Mouse (Mus musculus) adrenal gland, postnatal 36 days (tissue): ENCODE measurements around the gene Loxl4. TPM values are rescaled to one million over a fixed set of nuclear protein-coding genes. Genes with fewer than 3 reads are reported as not detected.
A peak's percentile ranks its signal among the peaks of the same experiment; 100 is the strongest.

Experiments
- DNase-seq, 2 experiments: peaks; one replicate each; pipeline ENCODE4 v3.0.0; 2021; ENCODE audit warnings: mixed read lengths in 1 of 2
- long read RNA-seq, 2 experiments: library from polyadenylated mRNA; stranded (forward); transcript quantifications; one replicate each; pipeline ENCODE4 v2.0.0; 2021; ENCODE audit warnings: borderline sequencing depth in 2 of 2
- total RNA-seq, 2 experiments: library from RNA; stranded (reverse); gene quantifications; 2 replicates each; pipeline ENCODE4 v1.2.3; 2021

The Loxl4 gene
- total RNA-seq, result 1 to 10 TPM; 1.4 to 2.0 TPM
- long read RNA-seq, experiment 1, result 0 reads
- long read RNA-seq, experiment 2, result 0 reads

DNA sequence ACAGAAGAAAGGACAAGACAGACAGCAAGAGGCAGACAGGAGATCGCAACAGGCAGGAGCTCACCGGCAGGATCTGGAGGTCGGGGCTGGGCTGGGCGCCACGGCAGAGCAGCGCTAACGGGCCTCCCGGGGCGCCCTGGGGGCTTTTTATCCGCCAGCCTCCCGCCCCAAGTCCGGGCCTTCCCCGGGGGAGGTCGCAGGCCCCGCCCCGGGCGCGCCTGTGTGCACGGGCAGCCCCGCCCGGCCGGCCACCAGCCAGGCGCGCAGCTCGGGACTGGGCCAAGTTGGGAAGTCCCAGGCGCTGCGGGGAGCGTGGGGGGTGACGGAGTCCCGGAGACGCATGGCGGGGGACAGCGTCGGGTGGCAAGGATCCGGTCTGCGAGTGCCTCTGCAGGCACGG is at the start of gene Loxl4:
Loxl4 (minus strand) TSS at position 160 of the 400 bp plus-strand sequence.
- peak; percentile 84 to 87 for DNase-seq

DNA sequence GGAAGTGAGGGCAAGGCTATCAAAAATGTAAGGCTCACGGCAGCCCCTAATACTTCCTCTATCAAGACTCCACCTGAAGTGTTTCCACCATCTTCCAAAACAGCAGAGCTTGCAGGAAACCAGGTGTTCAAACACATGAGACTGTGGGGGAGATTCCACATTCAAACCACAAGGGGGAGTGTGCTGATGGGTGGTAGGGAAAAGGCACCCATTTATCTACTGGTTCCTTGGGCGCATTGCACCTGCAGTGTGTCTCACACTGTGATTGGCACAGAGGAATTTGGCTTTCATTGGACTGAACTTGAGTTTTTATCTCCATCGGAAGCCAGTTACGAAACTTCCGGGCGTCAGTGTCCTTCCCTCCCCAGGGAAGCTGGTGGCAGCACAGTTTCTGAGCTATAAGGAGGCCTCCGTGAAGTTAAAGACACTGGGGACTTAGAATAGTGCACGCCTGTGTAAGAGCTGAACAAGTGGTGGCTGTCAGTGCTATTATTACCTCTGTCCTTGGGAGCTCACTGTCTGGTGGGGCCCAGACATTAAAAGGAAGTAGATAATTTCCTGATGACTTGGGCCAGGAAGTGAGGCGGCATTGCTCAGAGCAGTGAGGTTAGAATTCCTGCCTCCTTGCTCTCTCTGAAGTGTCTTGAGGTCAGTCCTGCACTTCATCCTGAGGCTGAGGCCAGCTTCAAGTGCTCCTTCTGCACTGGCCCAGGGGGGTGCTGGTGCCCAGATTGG is 49.0 kb upstream of the Loxl4 start:
- DNase-seq, result no peak

DNA sequence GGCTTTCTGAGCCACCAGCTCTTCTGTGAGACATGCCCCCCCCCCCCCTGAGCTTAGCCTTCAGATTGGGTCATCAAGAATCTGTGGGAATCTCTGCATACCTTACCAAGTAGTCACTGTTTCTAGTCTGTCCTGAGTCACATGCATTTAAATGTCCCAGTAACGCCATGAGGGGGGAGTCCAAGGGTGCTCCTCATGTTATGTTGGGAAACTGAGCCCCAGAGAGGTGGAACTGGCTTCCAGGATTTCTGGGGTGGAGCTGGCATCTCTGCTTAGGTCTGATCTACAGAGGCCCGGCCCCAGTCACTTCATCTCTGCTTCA is 47.6 kb upstream of the Loxl4 start:
- no peak for DNase-seq

DNA sequence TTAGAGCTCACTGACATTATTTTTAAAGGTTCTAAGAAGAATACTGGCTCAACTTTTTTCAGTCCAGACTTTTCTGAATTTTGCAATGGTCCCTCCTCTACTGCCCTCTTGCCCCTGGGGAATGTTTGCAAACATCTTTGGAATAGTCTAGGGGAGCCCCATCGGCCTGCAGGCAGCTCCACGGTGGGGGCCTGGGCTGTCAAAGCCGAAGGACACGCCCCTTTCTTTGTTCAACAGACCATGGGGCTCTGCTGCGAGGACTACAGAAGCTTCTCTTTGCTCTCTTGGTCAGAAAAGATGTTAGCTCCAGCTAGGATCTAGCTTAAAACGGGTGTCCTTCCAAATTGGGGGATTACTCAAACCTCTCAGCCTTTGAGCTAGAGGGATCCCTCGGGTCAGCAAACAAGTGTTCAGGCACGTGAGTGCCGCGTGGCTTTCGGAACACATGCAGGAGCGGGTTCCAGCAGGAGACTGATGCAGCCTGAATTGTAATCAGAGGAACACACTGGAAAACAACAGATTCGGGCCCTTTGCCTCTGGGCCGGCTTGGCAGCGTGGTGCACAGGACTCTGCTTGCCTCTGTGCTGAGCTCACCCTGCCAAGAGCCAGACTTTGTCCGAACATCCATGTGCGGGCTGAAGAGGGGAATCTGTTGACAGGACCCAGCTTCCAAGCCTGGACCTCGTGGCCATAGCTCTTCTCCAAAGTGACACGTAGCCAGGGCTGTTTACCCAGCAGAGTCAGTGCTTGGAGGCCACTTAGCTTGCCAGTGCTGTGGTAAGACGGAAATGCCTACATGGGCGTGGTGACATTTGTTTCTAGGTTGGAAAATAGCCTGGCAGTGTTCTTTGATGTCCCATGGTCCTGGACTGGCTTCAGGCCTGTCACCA is 47.0 kb upstream of the Loxl4 start:
- peak; percentile 67 to 78 for DNase-seq

DNA sequence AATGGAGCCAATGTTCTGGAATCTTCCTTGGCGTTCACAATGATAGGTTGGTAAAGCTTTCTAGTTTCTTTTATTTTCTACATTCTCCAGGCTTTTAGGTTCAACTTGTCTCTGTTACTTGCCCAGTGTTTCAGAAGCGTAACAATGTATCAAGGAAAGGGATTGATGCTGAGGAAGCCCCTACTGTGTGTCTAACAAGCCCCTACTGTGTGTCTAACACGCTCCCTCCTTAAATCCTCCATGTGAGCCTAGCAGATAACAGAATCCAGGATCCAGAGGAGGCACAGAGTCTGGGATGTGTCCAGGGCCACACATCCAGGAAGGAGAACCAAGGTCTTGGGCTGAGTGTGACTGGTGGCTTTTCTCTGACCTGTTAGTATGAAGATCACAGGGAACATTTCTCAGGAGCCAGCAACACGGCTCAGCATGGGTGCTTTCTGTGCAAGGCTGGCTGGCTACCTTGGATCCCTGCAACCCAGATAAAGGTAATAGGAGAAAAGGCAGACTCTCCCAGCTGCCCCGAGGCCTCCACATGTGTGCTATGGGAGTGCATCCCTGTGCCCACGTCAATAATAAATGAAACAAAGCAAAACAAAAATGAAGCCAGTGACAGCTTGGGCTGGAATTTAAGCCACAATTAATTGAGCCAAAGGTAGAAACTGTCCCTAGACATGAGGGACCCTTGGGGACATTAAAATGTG is 46.0 kb upstream of the Loxl4 start:
- DNase-seq, result no peak

DNA sequence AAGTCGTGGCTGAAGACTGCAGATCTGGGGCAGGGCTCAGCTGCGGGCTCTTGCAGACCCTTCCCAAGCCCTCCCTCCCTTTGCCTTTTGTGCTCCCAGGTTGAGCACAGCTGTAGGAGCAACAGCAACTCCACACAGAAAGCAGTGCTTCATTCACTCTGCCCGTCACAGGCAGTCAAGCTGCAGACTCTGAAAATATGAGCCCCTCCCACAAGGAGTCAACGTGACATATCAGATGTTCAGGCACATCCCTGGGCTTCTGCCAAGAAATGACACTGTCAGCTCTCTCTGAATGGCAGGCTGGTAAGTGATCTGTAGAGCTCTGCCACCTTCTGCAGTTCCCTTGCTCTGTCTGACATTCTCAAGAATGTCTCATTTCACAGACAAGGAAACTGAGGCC is 45.2 kb upstream of the Loxl4 start:
- DNase-seq, result peak; percentile 69 to 81

DNA sequence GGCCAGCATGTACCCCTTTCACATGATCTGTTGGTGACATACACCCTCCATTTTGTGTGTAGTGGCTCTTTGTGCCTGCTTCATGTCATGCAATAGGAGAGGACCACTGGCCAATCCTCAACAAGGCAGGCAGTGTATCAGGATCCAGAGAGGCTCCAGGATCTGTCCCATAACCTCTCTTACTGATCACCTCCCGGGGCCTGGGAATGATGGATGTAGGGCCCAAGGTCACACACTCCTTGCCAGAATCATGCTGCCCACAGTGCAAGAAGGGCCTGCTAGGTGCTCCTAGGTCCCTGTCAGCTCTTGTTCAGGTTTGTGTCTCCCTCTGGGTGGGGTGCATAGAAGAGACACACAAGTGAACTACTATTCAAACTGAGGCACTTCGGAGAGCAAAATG is 44.7 kb upstream of the Loxl4 start:
- peak; percentile 26 to 37 for DNase-seq

DNA sequence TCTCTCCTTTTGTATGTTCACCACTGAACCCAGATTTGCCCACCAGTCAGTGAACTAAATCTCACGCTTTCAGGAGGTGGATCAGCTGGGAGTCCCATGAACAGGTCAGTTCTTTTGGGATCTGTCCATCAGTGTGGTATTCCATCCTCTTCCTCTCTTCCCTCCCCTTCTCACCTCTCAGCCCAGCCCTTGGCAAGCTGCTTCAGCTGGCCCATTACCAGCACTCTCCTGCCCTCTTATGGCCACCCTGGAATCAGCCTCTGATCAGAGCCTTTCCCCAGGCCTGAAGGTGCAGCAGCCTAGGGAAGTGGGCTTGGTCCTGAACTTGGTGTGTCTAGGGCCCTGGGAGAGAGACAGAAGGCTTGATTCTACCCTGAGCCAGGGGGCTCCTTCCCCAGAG is 42.4 kb upstream of the Loxl4 start:
- peak; percentile 79 to 84 for DNase-seq

DNA sequence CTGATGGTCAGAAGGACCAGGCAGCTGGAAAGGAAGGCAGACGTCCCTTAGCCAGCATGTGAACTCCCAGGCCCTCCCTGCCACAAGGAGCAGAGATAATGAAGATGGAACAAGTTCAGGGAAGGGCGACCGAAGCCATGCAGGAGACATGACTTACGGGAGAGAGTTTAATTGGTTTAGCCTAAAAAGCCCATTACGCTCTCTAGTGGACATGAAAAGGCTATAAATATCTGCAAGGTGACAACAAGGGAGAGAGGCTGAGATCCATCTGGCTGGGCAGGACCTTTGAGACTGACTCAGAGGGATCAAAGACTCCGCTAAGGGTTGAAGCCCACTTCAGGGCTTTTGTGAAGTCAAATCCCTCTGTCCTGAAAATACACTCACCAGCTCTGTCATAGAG is 40.5 kb upstream of the Loxl4 start:
- no peak for DNase-seq

DNA sequence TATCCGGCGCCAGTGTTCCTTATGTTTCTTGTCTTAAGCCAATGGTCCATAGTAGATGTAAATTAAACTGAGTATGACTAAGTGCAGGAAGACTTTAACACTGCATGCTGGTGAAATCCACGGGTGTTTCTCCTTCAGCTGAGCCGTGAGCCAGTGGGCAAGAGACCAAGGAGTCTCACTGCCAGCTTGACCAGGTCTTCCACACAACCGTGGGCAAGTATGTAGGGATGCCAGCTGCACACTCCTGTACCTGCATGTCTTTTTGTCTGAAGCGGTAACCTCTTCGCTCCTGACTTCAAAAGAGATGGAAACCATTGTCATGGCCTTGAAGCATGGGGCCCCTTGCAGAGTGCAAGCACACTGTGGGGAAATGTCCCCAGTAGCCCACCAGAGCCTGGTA is 39.8 kb upstream of the Loxl4 start:
- DNase-seq, result no peak

DNA sequence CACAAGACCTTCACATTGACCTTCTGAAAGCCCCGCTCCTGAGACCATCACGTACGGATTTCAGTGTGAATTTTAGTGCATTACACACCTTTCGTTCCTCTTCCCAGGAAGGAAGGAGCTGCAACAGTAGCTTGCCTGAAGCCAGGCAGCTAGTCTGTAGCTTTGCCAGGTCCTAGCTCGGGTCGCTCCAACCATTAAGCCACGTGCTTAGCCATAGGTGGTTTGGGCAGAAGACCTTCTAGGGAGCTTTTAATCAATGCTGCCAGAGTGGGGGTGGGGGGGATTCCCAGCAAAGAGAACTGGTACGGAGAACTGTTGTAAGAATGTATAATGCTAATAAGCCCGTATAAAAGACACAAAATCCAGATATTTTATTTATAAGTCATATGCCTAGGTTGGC is 27.6 kb upstream of the Loxl4 start:
- no peak for DNase-seq

DNA sequence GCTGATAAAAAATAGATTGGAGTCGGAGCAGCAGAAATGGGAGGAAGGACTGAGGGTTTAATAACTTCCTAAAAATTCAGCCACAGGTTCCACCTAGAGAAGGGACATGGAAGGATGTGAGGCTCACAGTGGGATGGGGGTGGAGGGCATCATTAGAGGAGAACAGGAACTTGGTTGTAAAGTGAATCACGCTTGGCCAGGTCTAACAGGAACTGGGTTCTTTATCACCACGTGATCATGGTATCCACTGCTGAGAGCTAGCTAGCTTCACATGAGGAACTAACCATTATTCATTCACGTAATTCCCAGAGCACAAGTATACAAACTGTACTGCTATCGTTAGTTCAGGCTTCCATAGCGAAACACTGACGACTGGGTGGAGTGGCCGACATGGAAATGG is 26.9 kb upstream of the Loxl4 start:
- DNase-seq, result no peak

DNA sequence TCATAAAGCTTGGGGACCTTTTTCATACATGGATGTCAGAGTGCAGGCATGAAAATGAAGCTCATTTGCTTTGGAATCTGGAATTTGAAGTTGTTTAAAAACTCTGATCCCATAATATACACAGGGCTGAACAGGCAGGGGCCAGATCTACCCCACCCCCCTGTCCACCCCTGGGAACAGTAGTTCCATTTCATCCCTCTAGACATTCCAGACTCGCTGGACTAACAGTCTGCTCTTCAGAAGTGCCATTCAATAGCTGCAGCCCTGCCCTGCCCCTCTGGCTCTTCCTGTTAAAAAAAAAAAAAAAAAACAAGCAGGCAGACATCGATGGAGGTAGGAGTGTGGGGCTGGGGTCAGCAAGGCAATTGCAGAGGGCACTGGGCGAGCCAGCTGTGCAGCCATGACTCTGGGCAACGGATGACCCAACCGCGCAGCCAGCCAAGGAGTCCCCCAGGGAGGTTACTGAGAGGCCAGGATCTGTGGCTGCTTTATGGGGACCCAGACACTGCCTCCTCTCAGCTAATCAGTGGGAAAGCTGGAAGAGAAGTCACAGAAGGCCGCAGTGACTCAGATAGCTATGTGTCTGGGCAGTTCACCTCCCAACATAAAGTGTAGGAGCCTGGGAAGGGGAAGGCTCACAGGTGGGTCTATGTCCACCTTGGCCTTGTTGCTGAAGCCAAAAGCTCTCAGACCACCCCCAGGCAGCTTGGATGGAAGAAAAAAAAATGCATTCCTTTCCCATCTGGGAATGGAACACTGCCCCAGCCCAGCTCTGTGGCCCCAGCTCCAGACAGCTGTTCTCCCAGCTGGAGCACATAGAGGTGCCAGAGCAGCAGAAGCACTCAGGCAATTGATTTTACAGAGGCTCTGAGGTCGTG is 26.2 kb upstream of the Loxl4 start:
- peak in 1 of 2 experiments; percentile 32 for DNase-seq

DNA sequence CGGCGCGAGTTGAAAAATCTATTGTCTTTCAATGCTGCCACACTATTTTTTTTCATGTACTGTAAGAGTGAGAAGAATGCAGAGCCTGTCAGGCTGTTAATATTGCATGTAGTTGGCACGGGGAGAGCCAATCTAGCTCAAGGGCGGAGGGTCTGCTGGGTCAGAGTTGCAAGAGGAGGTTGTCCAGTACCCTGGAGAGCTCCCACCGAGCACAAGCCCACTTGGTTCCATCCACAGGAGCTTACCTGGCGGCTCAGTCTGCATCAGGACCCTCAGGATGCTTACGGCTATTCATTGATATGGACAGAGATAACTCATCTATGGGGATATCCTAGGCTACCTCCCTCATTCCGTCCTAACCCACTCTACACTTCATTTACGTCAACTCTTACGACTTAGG is 24.0 kb upstream of the Loxl4 start:
- peak in 1 of 2 experiments; percentile 15 for DNase-seq

DNA sequence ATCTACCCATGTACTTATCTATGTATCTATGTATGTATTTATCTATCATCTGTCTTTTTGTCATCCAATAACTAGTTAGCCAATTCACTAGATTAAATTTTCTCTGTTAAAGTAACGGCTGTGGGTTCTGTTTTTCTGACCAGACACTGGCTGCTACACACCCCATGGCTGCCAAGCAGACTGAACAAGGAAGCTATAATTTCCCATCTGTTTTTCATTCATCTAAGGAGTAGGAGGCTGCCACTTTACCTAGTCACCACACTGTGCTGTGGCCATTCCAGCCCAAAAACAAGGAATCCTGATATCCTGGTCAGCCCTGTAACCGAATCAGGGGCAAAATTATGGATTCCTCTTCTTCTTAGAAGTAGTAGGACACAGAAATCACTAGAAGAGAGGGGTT is 21.0 kb upstream of the Loxl4 start:
- DNase-seq, result no peak

DNA sequence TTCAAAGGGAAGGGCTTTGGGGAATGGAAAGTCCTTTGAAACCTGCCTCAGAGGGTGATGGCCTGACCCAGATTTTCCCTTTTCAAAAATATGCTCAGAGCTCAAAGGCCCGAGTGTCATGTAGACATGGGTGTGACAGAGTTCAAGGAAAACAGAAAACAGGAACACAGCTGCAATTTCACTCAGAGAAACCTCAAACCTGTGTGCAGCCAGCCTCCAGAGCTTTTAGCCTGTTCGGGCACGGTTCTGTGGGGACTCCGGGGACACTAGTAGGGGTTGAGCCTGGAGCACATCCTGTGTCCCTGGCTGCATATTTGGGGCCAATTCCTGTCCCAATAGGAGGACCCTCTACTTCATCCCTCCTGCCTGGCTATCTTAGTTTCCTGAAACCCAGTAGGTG is 19.7 kb upstream of the Loxl4 start:
- DNase-seq, result no peak

DNA sequence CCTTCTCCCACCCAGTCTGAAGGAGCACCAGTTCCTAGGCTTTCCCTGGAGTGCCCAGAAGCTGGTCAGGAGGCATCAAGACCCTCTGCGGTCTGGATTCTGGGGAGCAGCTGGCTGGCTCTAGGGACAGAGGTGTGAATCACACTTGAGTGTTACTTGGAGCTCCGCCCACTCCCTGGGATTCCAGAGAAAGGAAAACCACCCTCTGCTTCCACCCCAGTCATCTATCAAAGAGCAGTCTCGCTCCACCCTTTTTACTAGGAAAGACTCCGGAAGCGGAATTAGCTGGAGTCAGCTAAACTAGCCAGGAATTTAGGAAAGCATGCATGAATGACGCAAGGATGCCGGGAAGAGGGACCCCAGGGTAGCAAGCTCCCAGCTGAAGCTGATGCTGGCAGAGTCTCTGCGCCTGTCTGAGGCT is 18.9 kb upstream of the Loxl4 start:
- peak; percentile 33 to 38 for DNase-seq

DNA sequence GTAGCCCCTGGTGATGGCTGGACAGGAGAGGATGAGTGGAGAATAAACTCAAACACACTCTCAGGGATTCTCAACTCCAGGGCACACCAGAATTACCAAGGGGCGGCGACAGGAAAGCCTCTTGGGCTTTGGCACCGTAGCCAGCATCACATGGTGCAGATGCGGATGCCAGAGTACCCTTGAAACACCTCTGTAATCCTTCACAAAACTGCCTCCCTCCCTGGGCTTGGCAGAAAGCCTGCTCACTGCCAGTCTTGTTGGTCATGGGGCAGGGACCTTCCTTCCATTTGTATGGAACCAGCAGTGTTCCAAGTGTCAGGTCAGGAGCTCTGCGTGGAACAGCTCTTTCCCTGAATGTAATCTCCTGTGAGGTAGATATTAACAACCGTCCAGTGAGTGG is 15.5 kb upstream of the Loxl4 start:
- no peak for DNase-seq

DNA sequence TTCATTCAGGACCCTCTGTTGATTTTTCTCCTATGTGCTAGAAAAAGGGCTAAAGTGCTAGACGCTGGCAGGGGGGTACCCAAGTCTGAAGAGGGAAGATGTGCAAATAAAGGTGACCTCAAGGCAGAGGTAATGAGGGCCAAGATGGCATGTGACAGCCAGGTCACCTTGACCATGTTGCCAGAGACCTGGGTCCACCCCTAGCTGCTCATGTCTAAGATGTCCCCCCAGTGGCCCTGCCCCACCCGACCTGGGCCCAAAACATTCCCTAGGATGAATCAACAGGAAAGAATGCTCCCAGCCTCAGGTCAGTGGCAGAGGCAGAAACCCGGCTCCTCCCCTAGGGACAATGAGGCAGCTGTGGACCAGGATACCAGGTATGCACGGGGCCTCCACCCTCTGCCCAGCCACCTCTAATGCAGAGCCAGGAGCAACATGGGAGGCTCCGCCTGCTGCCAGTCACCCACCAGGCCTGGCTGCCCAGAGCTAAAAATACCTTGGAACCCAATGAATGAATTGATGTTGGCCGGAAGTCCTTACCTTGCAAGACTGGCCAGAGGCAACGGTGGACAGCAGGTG is 1.1 kb upstream of the Loxl4 start:
- no peak for DNase-seq

DNA sequence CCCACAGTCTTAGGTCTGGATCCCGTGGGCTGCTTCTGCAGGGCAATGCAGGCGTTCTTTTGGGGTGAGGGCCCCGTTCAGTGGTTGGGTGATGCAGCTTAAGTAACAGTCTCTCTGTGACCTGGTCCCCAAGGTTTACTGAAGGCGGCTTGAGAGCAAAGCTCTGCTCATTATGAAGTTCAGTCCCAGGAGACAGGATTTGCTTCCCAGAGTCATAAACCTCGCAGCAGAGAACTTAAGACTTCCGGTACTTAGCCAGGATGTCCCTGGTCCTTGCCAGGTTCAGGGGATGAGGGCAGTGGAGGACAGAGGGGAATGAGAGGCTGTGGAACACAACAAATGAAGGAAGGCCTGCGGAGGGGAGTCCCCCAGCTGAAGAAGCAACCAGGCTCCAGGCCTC is 503 bp upstream of the Loxl4 start:
- no peak for DNase-seq

DNA sequence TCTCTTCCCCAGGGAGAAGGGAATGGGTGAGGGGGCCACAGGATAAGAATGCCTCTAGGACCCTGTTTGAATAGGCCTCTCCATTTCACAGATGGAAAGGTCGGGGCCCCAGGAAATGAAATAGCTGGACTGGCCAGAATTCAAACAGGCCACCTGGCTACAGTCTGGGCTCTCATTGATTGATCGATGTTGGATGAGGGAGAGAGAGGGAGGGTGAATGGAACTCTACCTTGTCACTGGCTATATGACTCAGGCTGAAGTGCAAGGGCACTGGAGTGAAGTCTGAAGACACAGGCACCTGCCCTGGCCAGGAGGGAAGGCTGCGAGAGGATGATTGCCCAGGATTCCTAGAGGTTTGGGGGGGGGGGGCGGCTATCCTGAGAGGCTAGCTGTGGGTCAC is 867 bp downstream of the Loxl4 start:
- DNase-seq, result no peak

DNA sequence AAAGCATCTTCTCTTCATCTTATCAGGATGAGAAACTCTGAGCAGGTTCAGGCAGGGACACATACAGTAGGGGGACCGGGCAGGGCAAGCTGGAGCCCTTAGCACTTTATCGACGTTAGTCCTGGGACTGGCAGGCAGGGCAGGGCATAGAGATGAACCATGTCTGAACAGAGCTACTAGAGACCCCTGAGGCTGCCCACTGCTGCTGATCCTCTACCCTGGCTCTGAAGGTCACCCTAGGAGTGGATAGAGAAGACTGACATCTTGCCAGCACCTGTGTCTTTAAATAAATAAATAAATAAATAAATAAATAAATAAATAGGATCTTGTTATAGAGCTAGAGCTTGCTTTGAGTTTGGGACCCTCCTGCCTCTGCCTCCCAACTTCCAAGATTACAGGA is 2.9 kb downstream of the Loxl4 start:
- no peak for DNase-seq
